Mouse (Mus musculus): ENCODE data around the gene Slc12a4. TPM values are rescaled to one million over a fixed set of nuclear protein-coding genes. Genes with fewer than 3 reads are reported as not detected.

Slc12a4 gene
- polyA plus RNA-seq, 1 experiment from 2014 or later, result 12.0 TPM

DNA sequence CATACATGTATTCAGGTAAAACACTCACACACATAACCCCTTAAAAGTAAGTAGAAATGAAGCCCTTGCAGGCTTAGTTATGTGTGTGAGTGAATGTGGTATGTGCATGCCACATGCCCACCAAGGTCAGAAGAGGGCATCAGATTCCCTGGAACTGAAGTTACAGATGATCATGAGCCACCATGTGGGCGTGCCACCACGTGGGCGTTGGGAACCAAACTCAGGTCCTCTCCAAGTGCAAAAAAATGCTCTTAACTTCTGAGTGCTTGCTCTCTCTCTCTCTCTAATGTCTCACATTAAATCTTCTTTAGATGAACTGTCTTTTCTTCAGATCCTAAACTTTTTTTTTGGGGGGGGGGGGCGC is 27.6 kb downstream of the Slc12a4 start, which contains the start of gene Psmb10:
TSS of gene Psmb10 (minus strand) at position 139 of the 364 bp plus-strand sequence.
- WGBS, result 44% methylated on average over 4 of the region's 4 CpGs
- no peaks in the 10 kb centered on the region for H3K36me3 ChIP-seq (replicated peaks)
- H3K4me2 ChIP-seq, result peak within 1 kb of the TSS; percentile 99
- no peak for ATAC-seq (ENCODE audit: low FRiP score)
- no peaks in the 10 kb centered on the region for H3K27me3 ChIP-seq
- peak within 1 kb of the TSS; percentile 80 for H3K9ac ChIP-seq
- H3K4me1 ChIP-seq, result peaks cover 22% of the 10 kb centered on the region
- H3K27ac ChIP-seq, result peak within 1 kb of the TSS; percentile 79
- H3K9me3 ChIP-seq, result no peaks in the 10 kb centered on the region
- H3K4me3 ChIP-seq (replicated peaks), result peak within 1 kb of the TSS; percentile 71

GRCm38 (mm10) chr8:105937496-105938305 is 28.2 kb downstream of the Slc12a4 start:
- Histone ChIP-seq H3K36me3 (replicated peaks) (no peaks in the 10 kb centered on the region), H3K9ac (peak overlapping the region; percentile 80), H3K4me2 (peak overlapping the region; percentile 99), H3K4me1 (peaks cover 22% of the 10 kb centered on the region), H3K27me3 (no peaks in the 10 kb centered on the region), H3K4me3 (replicated peaks) (peak overlapping the region; percentile 71), H3K9me3 (no peaks in the 10 kb centered on the region), H3K27ac (peak overlapping the region; percentile 79)
- ATAC-seq (ENCODE audit: low FRiP score), result peak; percentile 28
- WGBS, result 3% methylated on average over 33 of the region's 33 CpGs

- H3K27ac ChIP-seq, result peak overlapping the region; percentile 79
- peak; percentile 90 for ATAC-seq (ENCODE audit: low FRiP score)
Observed at GRCm38 (mm10) chr8:105936866-105937475, 28.9 kb downstream of the Slc12a4 start.

DNA sequence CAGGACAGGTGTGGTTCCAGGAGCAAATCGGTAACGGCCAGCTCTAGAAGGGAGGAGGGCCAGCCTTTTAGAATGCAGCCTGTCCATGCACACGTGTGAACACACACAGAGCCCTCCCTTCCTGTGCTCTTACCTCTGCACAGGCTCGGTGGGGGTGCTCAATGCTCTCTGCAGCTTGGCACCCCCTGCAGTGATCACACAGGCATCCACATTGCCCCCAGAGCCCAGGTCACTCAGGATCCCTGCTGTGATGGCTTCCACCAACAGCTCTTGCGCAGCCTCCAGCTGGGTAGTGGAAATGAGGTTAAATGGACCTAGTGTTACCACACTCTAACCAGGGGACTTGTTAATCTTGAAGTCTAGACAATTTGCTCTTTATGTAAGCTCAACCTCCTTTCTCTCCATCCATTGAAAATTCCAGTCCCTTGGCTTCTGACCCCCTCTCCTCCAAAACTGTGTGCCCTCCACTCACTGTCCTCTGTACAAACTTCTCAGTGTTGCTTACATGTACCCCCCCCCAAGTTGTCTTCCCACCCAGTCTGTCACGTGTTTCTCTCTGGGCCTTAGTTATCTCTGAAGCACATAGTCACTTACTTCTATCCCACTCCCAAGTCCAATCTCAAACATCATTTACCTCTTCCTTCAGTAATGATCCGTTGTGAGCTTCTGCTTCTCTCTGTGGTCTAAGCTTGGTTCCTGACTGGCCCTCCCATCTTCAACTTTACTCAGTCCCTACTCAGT is 29.9 kb downstream of the Slc12a4 start:
- H3K36me3 ChIP-seq (replicated peaks), result 0 out of 2 replicates have a peak, but pooled peaks cover 10% of the 10 kb centered on the region
- 30% methylated on average over 7 of the region's 7 CpGs for WGBS
- H3K27ac ChIP-seq, result 0 out of 2 replicates have a peak overlapping the region, but pooled peaks have one; percentile 79
- H3K27me3 ChIP-seq, result no peaks in the 10 kb centered on the region
- no peak for ATAC-seq (ENCODE audit: low FRiP score)
- no peaks in the 10 kb centered on the region for H3K9me3 ChIP-seq
- peak overlapping the region; percentile 99 for H3K4me2 ChIP-seq
- peak overlapping the region; percentile 71 for H3K4me3 ChIP-seq (replicated peaks)
- peak overlapping the region; percentile 80 for H3K9ac ChIP-seq
- peaks cover 22% of the 10 kb centered on the region for H3K4me1 ChIP-seq

More at GRCm38 (mm10) chr8:105936866-105937475, 28.9 kb downstream of the Slc12a4 start:
- H3K9ac ChIP-seq, result peak overlapping the region; percentile 80
- 0 out of 2 replicates have a peak, but pooled peaks cover 7% of the 10 kb centered on the region for H3K36me3 ChIP-seq (replicated peaks)
- 0% methylated on average over 30 of the region's 30 CpGs for WGBS
- H3K4me1 ChIP-seq, result peaks cover 22% of the 10 kb centered on the region
- peak overlapping the region; percentile 99 for H3K4me2 ChIP-seq
- H3K4me3 ChIP-seq (replicated peaks), result peak overlapping the region; percentile 71
- H3K27me3 ChIP-seq, result no peaks in the 10 kb centered on the region
- H3K9me3 ChIP-seq, result no peaks in the 10 kb centered on the region

DNA sequence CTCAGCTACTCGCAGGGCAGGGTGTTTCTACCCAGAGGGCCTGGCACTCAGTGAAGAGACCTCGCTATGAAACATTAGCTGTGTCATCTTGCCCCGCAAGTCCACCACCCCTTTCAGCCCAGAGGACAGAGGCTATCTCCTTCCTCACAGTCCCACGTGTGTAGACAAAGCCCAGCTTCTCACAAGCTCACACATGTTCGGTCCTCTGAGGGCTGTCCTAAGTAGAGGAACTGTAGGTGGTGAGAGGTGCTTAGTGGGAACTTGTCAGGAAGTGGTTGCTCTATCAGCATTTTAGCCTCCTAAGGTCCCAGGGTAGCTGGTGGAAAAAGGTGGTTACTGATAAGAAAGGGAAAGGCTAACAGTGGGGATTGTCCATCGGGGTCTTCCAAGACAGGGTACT is 30.8 kb downstream of the Slc12a4 start:
- no peak for ATAC-seq (ENCODE audit: low FRiP score)
- H3K27ac ChIP-seq, result no peak overlapping the region
- 0 out of 2 replicates have a peak, but pooled peaks cover 10% of the 10 kb centered on the region for H3K36me3 ChIP-seq (replicated peaks)
- 89% methylated on average over 6 of the region's 6 CpGs for WGBS
- no peak overlapping the region for H3K9ac ChIP-seq
- H3K4me2 ChIP-seq, result no peak overlapping the region
- H3K27me3 ChIP-seq, result no peaks in the 10 kb centered on the region
- H3K9me3 ChIP-seq, result no peaks in the 10 kb centered on the region
- H3K4me3 ChIP-seq (replicated peaks), result no peak overlapping the region
- peaks cover 27% of the 10 kb centered on the region for H3K4me1 ChIP-seq

GRCm38 (mm10) chr8:105933762-105934161 is 32.1 kb downstream of the Slc12a4 start, which contains the start of gene Ctrl:
Gene Ctrl, minus strand, starts transcription at chr8:105933862.
- Histone ChIP-seq H3K4me3 (replicated peaks) (no peak within 1 kb of the TSS), H3K9ac (peak within 1 kb of the TSS; percentile 21; the same call in 1 of the 2 replicates), H3K27ac (no peak within 1 kb of the TSS), H3K36me3 (replicated peaks) (peaks cover 15% of the 10 kb centered on the region), H3K27me3 (no peaks in the 10 kb centered on the region), H3K4me2 (no peak within 1 kb of the TSS), H3K4me1 (peaks cover 28% of the 10 kb centered on the region), H3K9me3 (no peaks in the 10 kb centered on the region)
- ATAC-seq (ENCODE audit: low FRiP score), result no peak
- WGBS, result 95% methylated on average over 2 of the region's 2 CpGs

GRCm38 (mm10) chr8:105932525-105932924 is 33.4 kb downstream of the Slc12a4 start:
- Histone ChIP-seq H3K4me1 (peaks cover 19% of the 10 kb centered on the region), H3K27me3 (no peaks in the 10 kb centered on the region), H3K9me3 (no peaks in the 10 kb centered on the region), H3K4me3 (replicated peaks) (no peak overlapping the region), H3K36me3 (replicated peaks) (peaks cover 15% of the 10 kb centered on the region), H3K9ac (no peak overlapping the region), H3K27ac (no peak overlapping the region), H3K4me2 (no peak overlapping the region)
- 87% methylated on average over 11 of the region's 11 CpGs for WGBS
- ATAC-seq (ENCODE audit: low FRiP score), result no peak

GRCm38 (mm10) chr8:105931271-105931670 is 34.6 kb downstream of the Slc12a4 start:
- Histone ChIP-seq H3K4me2 (no peak overlapping the region), H3K9ac (no peak overlapping the region), H3K27me3 (no peaks in the 10 kb centered on the region), H3K4me1 (peaks cover 13% of the 10 kb centered on the region), H3K4me3 (replicated peaks) (no peak overlapping the region), H3K9me3 (no peaks in the 10 kb centered on the region), H3K27ac (no peak overlapping the region), H3K36me3 (replicated peaks) (peaks cover 15% of the 10 kb centered on the region)
- no peak for ATAC-seq (ENCODE audit: low FRiP score)
- 89% methylated on average over 3 of the region's 3 CpGs for WGBS

- 12% methylated on average over 8 of the region's 8 CpGs for WGBS
- peak overlapping the region; percentile 45 for H3K9ac ChIP-seq
- H3K4me1 ChIP-seq, result peaks cover 6% of the 10 kb centered on the region
- H3K4me2 ChIP-seq, result no peak overlapping the region; the same call in 1 of the 2 replicates
- no peaks in the 10 kb centered on the region for H3K9me3 ChIP-seq
- ATAC-seq (ENCODE audit: low FRiP score), result peak; percentile 74
- H3K27ac ChIP-seq, result peak overlapping the region; percentile 53; the same call in 1 of the 2 replicates
- no peak overlapping the region for H3K4me3 ChIP-seq (replicated peaks)
- H3K36me3 ChIP-seq (replicated peaks), result peaks cover 15% of the 10 kb centered on the region
- H3K27me3 ChIP-seq, result no peaks in the 10 kb centered on the region
Observed at GRCm38 (mm10) chr8:105930602-105931001, 35.3 kb downstream of the Slc12a4 start.

DNA sequence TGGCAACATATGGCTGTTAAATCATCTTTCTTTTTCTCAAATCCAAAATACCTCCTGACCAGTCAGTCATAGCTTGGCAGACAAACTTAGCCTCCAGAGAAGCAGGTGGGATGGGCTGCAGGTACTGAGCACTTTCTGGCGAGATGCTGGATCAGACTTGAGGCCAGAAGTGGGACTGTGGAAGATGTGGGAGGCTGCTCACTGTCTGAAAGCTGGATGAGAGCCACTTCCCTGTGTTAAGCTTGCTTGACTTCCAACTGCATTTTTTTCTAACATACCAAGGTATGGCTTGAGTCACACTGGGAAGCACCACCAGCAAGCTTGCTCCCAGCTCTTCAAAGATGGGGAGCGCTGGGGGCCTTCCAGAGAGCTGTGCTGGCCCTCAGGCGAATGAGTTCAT is 40.8 kb downstream of the Slc12a4 start:
- H3K36me3 ChIP-seq (replicated peaks), result peaks cover 7% of the 10 kb centered on the region
- ATAC-seq (ENCODE audit: low FRiP score), result no peak
- no peak overlapping the region for H3K4me2 ChIP-seq
- no peaks in the 10 kb centered on the region for H3K9me3 ChIP-seq
- no peak overlapping the region for H3K27ac ChIP-seq
- peaks cover 1% of the 10 kb centered on the region; the same call in 1 of the 2 replicates for H3K4me1 ChIP-seq
- no peak overlapping the region for H3K4me3 ChIP-seq (replicated peaks)
- no peaks in the 10 kb centered on the region for H3K27me3 ChIP-seq
- WGBS, result 72% methylated on average over 3 of the region's 3 CpGs
- H3K9ac ChIP-seq, result no peak overlapping the region

DNA sequence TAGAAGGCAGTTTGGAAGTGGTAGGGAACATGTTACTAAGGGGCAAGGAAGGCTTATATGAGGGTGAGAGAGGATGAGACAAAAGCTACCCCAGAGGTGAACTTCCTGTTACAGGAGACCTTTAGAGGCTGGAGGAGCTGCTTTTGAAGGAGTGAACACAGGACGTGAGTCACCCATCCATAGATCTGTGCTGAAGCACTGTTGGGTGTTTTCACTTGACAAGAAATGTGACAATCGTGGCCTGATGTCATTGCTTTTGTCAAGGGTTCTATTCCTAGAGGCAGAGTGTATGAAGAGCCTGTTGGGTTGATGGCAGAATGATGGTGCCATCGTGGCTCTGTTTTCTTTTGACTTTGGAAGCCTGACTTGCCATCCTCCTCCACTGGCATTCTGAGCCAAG is 46.5 kb downstream of the Slc12a4 start:
- H3K9ac ChIP-seq, result no peak overlapping the region
- H3K27me3 ChIP-seq, result no peaks in the 10 kb centered on the region
- no peak overlapping the region for H3K27ac ChIP-seq
- WGBS, result 93% methylated on average over 3 of the region's 3 CpGs
- peaks cover 20% of the 10 kb centered on the region for H3K36me3 ChIP-seq (replicated peaks)
- no peaks in the 10 kb centered on the region for H3K9me3 ChIP-seq
- no peaks in the 10 kb centered on the region for H3K4me1 ChIP-seq
- no peak for ATAC-seq (ENCODE audit: low FRiP score)
- H3K4me3 ChIP-seq (replicated peaks), result no peak overlapping the region
- H3K4me2 ChIP-seq, result no peak overlapping the region

Data from forebrain, embryonic 12.5 days (tissue).